Mouse (Mus musculus): ENCODE results near the gene Aqp7.

- no peak for TF ChIP-seq CTCF (IDR thresholded peaks at IDR 0.05; ENCODE audit: insufficient read depth, low read depth, low read length)
- no peak for TF ChIP-seq POLR2A (IDR thresholded peaks at IDR 0.05; ENCODE audit: insufficient read depth, low read depth, low read length)
Measured at GRCm38 (mm10) chr4:41042880-41043279, 5.1 kb downstream of the Aqp7 start.

Measured in olfactory bulb, adult 2 months (tissue).